In genomic region chr15:31023766-31024165, GRCm38 (mm10) we compare ENCODE assay signal across 25 mouse cellular contexts.
DNase-seq lines count a peak whose midpoint lies in the region; ATAC-seq lines count a peak whose summit lies in the region.
"Had no signal": no experiment of that assay in that cellular context is flagged by ENCODE, and none has a peak within 500 bp of the region (broad histone marks: within the 10 kb centered on the region; RNA-seq: fewer than 3 reads in every experiment).

No protein-coding gene starts in this region.

- peak; percentile 37; the same call in 1 of the 2 replicates for ATAC-seq in granulocyte monocyte progenitor cell, adult 5-6 weeks (replicated peaks; ENCODE audit: poor library complexity, severe bottlenecking)
- ATAC-seq in forebrain, embryonic 13.5 days: no peak
- ATAC-seq: CD4-positive, CD25-positive, alpha-beta regulatory T cell, adult 4 months; forebrain, embryonic 15.5 days; forebrain, postnatal 0 days had no signal

- H3K9ac ChIP-seq in forebrain, embryonic 13.5 days: no peak overlapping the region
- H3K9ac ChIP-seq: embryonic facial prominence, embryonic 13.5 days; embryonic facial prominence, embryonic 15.5 days; forebrain, embryonic 12.5 days; forebrain, embryonic 15.5 days; forebrain, postnatal 0 days had no signal

- no peak overlapping the region for H3K4me2 ChIP-seq in forebrain, embryonic 13.5 days
- H3K4me2 ChIP-seq: embryonic facial prominence, embryonic 13.5 days; embryonic facial prominence, embryonic 15.5 days; forebrain, embryonic 12.5 days; forebrain, embryonic 15.5 days had no signal

- whole genome bisulfite sequencing in forebrain, embryonic 13.5 days: 88% methylated on average over 5 of the region's 5 CpGs

- no peak overlapping the region for H3K27ac ChIP-seq in forebrain, embryonic 13.5 days
- H3K27ac ChIP-seq: embryonic facial prominence, embryonic 13.5 days; embryonic facial prominence, embryonic 15.5 days; forebrain, embryonic 10.5 days; forebrain, embryonic 12.5 days; forebrain, embryonic 15.5 days had no signal

- no peak overlapping the region for H3K4me3 ChIP-seq in forebrain, embryonic 13.5 days
- H3K4me3 ChIP-seq: embryonic facial prominence, embryonic 13.5 days; embryonic facial prominence, embryonic 15.5 days; erythroblast, embryonic 14.5 days; forebrain, embryonic 10.5 days; forebrain, embryonic 12.5 days; forebrain, embryonic 15.5 days had no signal

- DNase-seq in heart, adult 11 months: peak; percentile 52
- DNase-seq in heart, postnatal 10 days: no peak
- DNase-seq in ZHBTc4 (ENCODE audit: low read depth, low spot score): peak; percentile 11
- DNase-seq in neural tube, embryonic 10.5 days (ENCODE audit: extremely low spot score, low spot score): no peak
- no peak for DNase-seq in cerebellum, adult 9-11 months
- DNase-seq: adrenal gland, adult 2 months; adrenal gland, postnatal 10 days; adrenal gland, postnatal 25 days; B cell, adult 2 months; cerebellum, adult 11 months; cerebellum, adult 18-20 months; cerebellum, adult 8-10 months; cerebellum, postnatal 10 days; cerebellum, postnatal 25 days; embryo, embryonic 11 days; forebrain, postnatal 0 days had no signal

- H3K36me3 ChIP-seq in forebrain, embryonic 13.5 days (ENCODE audit: poor library complexity, severe bottlenecking): peaks cover 10% of the 10 kb centered on the region
- H3K36me3 ChIP-seq: embryonic facial prominence, embryonic 13.5 days; embryonic facial prominence, embryonic 15.5 days had no signal

- H3K27me3 ChIP-seq in forebrain, embryonic 13.5 days: no peaks in the 10 kb centered on the region
- H3K27me3 ChIP-seq: embryonic facial prominence, embryonic 13.5 days; embryonic facial prominence, embryonic 15.5 days; forebrain, embryonic 12.5 days; forebrain, embryonic 15.5 days had no signal

- no peaks in the 10 kb centered on the region for H3K4me1 ChIP-seq in forebrain, embryonic 13.5 days
- H3K4me1 ChIP-seq: embryonic facial prominence, embryonic 13.5 days; embryonic facial prominence, embryonic 15.5 days; forebrain, embryonic 10.5 days; forebrain, embryonic 12.5 days; forebrain, embryonic 15.5 days had no signal

- H3K9me3 ChIP-seq in forebrain, embryonic 13.5 days (replicated peaks): no peaks in the 10 kb centered on the region
- H3K9me3 ChIP-seq: embryonic facial prominence, embryonic 13.5 days; embryonic facial prominence, embryonic 15.5 days; forebrain, embryonic 10.5 days; forebrain, embryonic 12.5 days; forebrain, embryonic 15.5 days had no signal

- intact Hi-C loops in heart, postnatal 10 days (cut with DNase I): no loop called here

Comparison
In these comparisons a context has a peak if more than half of its experiments do, and no peak if none do; other contexts are left out.
1. DNase-seq: peak in heart, adult 11 months (single experiment) and ZHBTc4 (single experiment); none in heart, postnatal 10 days (0 of 2), neural tube, embryonic 10.5 days (single experiment) and cerebellum, adult 9-11 months (single experiment).